Mouse (Mus musculus) embryo, embryonic 9.5 days (tissue): Measurements from ENCODE around the gene Dusp8.

ENCODE experiments used
- DNase-seq: peaks from one replicate; pipeline ENCODE4 v3.0.0-alpha.2; 2017; ENCODE audit errors: extremely low spot score

Dusp8 gene

GRCm38 (mm10) chr7:142055431-142055830 lies 40.2 kb downstream of the Dusp8 start:
- no peak for DNase-seq

GRCm38 (mm10) chr7:142050536-142050935 lies 45.1 kb downstream of the Dusp8 start:
- DNase-seq, result no peak

GRCm38 (mm10) chr7:142045932-142046331 lies 49.7 kb downstream of the Dusp8 start:
- no peak for DNase-seq

GRCm38 (mm10) chr7:142045344-142045743 lies 50.3 kb downstream of the Dusp8 start:
- DNase-seq, result peak; percentile 11

GRCm38 (mm10) chr7:142040756-142041155 lies 54.9 kb downstream of the Dusp8 start:
- no peak for DNase-seq

GRCm38 (mm10) chr7:142037553-142038170 lies 58.0 kb downstream of the Dusp8 start:
- DNase-seq, result peak; percentile 33

GRCm38 (mm10) chr7:142035048-142035811 lies 60.4 kb downstream of the Dusp8 start:
- no peak for DNase-seq

- DNase-seq, result no peak
These were observed 61.4 kb downstream of the Dusp8 start for GRCm38 (mm10) chr7:142034198-142034597.

GRCm38 (mm10) chr7:142030073-142030472 lies 65.6 kb downstream of the Dusp8 start:
- no peak for DNase-seq
